Mouse (Mus musculus) heart, embryonic 15.5 days (tissue): ENCODE data around the gene Clip1. TPM values are rescaled to one million over a fixed set of nuclear protein-coding genes. Genes with fewer than 3 reads are reported as not detected.
A peak's percentile ranks its signal among the peaks of the same experiment; 100 is the strongest.

Experiments used
- ATAC-seq: fragments of 200-750 bp; cut with Nextera tagmentation; replicated peaks from 2 replicates; pipeline ENCODE4 v1.8.0; 2017; ENCODE audit warnings: low read depth, moderate TSS enrichment; ENCODE audit not compliant: insufficient number of reproducible peaks, insufficient read depth, low FRiP score
- H3K27ac ChIP-seq: fragments of 300-500 bp; sonication (generic); 2 replicates; pipeline ENCODE4 v1.5.1; 2015; ENCODE audit warnings: mild to moderate bottlenecking, inconsistent platforms
- H3K27me3 ChIP-seq: fragments of 300-500 bp; sonication (generic); 2 replicates; pipeline ENCODE4 v1.6.1; 2015; ENCODE audit warnings: inconsistent platforms
- H3K36me3 ChIP-seq: fragments of 300-500 bp; sonication (generic); 2 replicates; pipeline ENCODE4 v1.6.1; 2015; ENCODE audit warnings: mild to moderate bottlenecking, inconsistent platforms
- H3K4me1 ChIP-seq: fragments of 300-500 bp; sonication (generic); replicated peaks from 2 replicates; pipeline ENCODE4 v1.6.1; 2015; ENCODE audit warnings: inconsistent platforms
- H3K4me2 ChIP-seq: fragments of 300-500 bp; sonication (generic); 2 replicates; pipeline ENCODE4 v1.6.1; 2015; ENCODE audit warnings: inconsistent platforms, mild to moderate bottlenecking, moderate library complexity
- H3K4me3 ChIP-seq: fragments of 300-500 bp; sonication (generic); 2 replicates; pipeline ENCODE4 v1.5.1; 2015; ENCODE audit warnings: mild to moderate bottlenecking, inconsistent platforms
- H3K9ac ChIP-seq: fragments of 300-500 bp; sonication (generic); 2 replicates; pipeline ENCODE4 v1.6.1; 2015; ENCODE audit warnings: mild to moderate bottlenecking, inconsistent platforms
- H3K9me3 ChIP-seq: fragments of 300-500 bp; sonication (generic); replicated peaks from 2 replicates; pipeline ENCODE4 v1.6.1; 2016; ENCODE audit warnings: inconsistent platforms
- WGBS: fragments of 180-500 bp; shearing (Covaris S2); methylation state at CpG from one replicate; pipeline ENCODE4 v1.1.7; 2015; ENCODE audit warnings: mixed read lengths; 5-methylcytosine and 5-hydroxymethylcytosine counted together
- polyA plus RNA-seq: library from polyadenylated mRNA; unstranded; fragments of >200 nt; fragmentation: Nextera tagmentation; extraction: Ambion mirVana; gene quantifications from 2 replicates; pipeline ENCODE4 v1.2.1, GENCODE M21; 2015

Clip1 gene
- polyA plus RNA-seq, 1 experiment from 2014 or later: 51.9 TPM

DNA sequence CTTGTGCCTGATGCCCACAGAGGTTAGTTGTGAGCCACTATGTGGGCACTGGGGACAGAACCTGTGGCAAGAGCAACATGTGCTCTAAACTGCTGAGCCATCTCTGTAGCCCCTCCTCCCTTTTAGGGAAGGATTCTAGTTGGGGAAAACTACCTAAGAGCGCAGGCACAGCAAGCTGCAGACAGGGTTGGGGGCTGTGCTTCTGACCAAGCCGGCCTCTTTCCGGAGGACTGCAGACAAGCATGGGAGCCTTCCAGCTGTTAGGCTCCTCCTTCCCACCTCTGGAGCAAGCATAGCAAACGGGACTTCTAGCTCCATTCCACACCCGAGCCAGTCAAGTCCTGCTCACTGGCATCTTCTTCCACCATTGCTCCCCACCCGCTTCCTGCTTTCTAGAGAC, 85.1 kb downstream of the Clip1 start:
- H3K9me3 ChIP-seq: no peaks in the 10 kb centered on the region
- ATAC-seq: no peak
- H3K4me1 ChIP-seq: peaks cover 14% of the 10 kb centered on the region
- H3K27me3 ChIP-seq: no peaks in the 10 kb centered on the region
- H3K36me3 ChIP-seq: peaks cover 27% of the 10 kb centered on the region
- H3K9ac ChIP-seq: 0 out of 2 replicates have a peak overlapping the region, but pooled peaks have one; percentile 1
- 44% methylated on average over 6 of the region's 6 CpGs for WGBS
- H3K4me2 ChIP-seq: no peak overlapping the region
- H3K4me3 ChIP-seq: no peak overlapping the region
- H3K27ac ChIP-seq: no peak overlapping the region

DNA sequence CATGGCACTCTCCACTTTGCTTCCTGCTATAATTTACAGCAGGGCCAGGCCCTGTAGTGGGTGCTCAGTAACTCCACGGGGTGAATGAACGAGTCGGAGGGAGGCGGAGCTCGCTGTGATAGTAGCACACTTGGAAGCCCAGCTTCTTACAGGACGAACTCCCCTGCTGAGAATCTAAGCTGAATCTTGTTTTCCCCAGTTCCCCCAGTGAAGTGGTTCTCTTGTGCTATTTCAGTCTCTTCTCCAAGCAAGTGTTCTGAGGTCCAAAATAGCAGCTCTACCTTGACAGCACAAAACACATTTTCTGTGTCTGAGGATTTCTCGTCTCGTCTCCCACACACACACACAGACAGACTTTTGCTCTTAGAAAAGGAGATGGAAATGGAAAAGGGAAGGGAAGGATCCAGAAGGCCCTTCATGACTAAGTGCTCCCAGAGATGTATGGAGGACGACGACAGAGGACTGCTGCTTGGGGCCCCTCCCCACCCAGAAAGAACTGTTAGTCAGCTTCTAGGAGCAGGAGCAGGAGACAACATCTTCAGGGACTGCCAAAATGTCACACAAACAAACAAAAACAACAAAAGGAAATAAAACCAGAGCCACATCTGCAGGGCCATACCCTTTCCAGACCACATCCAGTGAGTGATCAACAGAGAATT, 90.7 kb downstream of the Clip1 start:
- no peak overlapping the region for H3K4me3 ChIP-seq
- H3K36me3 ChIP-seq: peaks cover 31% of the 10 kb centered on the region
- H3K27me3 ChIP-seq: no peaks in the 10 kb centered on the region
- no peak overlapping the region for H3K4me2 ChIP-seq
- H3K27ac ChIP-seq: peak overlapping the region; percentile 32
- WGBS: 53% methylated on average over 10 of the region's 10 CpGs
- no peak for ATAC-seq
- peaks cover 17% of the 10 kb centered on the region for H3K4me1 ChIP-seq
- no peak overlapping the region for H3K9ac ChIP-seq
- no peaks in the 10 kb centered on the region for H3K9me3 ChIP-seq

DNA sequence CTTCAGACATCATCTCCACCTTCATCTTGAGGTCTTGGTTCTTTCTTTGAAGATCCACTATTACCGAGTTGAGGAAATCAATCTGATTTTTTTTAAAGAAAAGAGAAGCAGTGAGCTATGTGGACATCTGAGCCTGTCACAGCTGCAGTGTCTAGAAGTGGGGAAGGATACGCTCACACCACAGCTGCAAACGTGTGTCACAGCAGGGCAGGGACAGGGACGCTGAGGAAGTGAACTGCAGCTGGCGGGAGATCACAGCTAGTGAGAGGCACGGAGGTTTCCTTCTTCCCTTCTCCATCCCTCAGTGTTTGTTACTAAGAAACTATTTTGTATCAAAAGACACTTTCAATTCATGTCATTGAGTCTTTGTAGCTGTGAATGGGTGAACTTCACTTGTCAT, 104.4 kb downstream of the Clip1 start:
- Histone ChIP-seq H3K4me2 (no peak overlapping the region), H3K36me3 (peaks cover 48% of the 10 kb centered on the region), H3K4me1 (no peaks in the 10 kb centered on the region), H3K4me3 (no peak overlapping the region), H3K27ac (no peak overlapping the region), H3K27me3 (no peaks in the 10 kb centered on the region), H3K9me3 (no peaks in the 10 kb centered on the region), H3K9ac (no peak overlapping the region)
- WGBS: 78% methylated on average over 6 of the region's 6 CpGs
- ATAC-seq: no peak

DNA sequence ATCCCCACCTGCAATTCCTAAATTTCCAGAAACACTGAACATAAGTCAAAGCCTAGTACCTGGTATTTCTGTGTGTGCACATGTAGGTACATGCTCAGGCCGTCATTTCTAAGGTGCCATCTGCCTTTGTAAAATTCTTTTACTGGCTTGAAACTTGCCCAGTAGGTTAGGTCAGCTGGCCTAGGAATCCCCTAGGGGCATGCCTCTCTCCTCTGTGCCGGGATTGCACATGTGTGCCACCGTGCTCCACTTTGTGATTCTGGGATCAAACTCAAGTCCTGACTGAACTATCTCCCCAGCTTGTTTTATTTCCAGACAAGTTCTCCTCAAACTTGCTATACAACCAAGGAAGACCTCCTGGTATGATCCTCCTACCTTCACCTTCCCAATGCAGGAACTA, 107.7 kb downstream of the Clip1 start:
- H3K9me3 ChIP-seq: no peaks in the 10 kb centered on the region
- H3K36me3 ChIP-seq: peaks cover 29% of the 10 kb centered on the region
- H3K27ac ChIP-seq: no peak overlapping the region
- H3K4me3 ChIP-seq: no peak overlapping the region
- no peak overlapping the region for H3K9ac ChIP-seq
- H3K4me2 ChIP-seq: no peak overlapping the region
- peaks cover 8% of the 10 kb centered on the region for H3K4me1 ChIP-seq
- no peak for ATAC-seq
- WGBS: 84% methylated on average over 3 of the region's 3 CpGs
- H3K27me3 ChIP-seq: no peaks in the 10 kb centered on the region

DNA sequence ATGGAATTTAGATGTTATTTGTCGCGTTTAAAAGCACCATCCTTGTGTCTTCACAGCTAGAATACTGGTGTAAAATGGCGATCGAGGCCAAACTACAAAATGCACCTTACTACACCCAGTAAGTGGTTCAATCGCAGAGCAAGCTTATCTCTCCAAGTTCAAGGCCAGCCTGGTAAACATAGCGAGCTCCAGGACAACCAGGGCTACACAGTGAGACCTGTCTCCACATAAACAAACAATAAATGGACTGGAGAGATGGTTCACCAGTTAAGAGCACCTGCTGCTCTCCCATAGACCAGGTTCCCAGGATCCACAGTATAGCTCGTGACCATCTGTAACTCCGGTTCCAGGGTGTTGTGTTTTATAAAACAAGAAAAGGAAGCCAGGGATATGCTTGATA, 111.1 kb downstream of the Clip1 start:
- Histone ChIP-seq H3K4me3 (peak overlapping the region; percentile 85), H3K4me2 (peak overlapping the region; percentile 88), H3K36me3 (peaks cover 22% of the 10 kb centered on the region), H3K27ac (no peak overlapping the region), H3K9ac (no peak overlapping the region), H3K9me3 (no peaks in the 10 kb centered on the region), H3K27me3 (no peaks in the 10 kb centered on the region), H3K4me1 (peaks cover 13% of the 10 kb centered on the region)
- no peak for ATAC-seq
- WGBS: 57% methylated on average over 8 of the region's 8 CpGs

DNA sequence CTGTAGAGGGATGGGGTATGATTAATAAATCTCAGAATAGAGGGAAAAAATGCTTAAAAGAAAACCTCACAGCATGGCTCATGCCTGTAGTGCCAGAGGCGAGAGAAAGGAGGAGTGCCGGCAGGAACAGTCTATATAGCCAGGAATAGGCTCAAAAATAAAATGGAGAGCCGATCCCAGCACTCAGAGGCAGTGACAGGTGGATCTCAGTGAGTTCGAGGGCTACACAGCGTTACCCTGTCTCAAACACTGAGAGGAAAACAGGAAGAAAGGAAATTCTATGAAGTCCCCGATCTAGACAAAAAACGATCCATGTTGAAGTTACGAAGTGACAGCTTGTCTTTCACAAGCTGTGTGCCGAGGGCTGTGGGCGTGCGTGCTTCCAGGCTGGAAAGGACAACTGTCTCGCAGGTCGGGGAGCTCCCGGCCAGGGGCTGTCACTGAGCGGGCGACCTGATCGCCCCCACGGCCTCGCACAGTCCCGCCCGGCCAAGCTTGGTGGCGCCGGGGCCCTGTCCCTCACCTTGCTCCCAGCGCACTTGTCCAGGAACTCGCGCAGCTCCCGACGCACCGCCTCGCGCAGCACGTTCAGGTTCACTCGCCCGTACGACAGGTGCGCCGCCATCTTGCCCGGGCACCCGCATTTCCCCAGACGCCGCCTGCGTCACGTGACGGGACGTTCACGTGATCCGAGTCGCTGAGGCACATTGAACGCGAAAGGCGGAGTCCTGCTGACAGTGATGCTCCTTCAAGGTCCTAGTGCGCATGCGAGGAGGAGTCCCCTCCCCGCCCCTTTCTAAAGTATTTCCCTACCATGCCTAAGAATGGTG, 111.8 kb downstream of the Clip1 start, which contains the start of gene Vps33a:
Vps33a (minus strand) TSS at position 682 of the 830 bp plus-strand sequence.
- H3K27me3 ChIP-seq: no peaks in the 10 kb centered on the region
- H3K4me1 ChIP-seq: peaks cover 13% of the 10 kb centered on the region
- under 1% methylated on average over 54 of the region's 54 CpGs for WGBS
- peak within 1 kb of the TSS; percentile 72 for H3K27ac ChIP-seq
- H3K4me3 ChIP-seq: peak within 1 kb of the TSS; percentile 85
- H3K4me2 ChIP-seq: peak within 1 kb of the TSS; percentile 88
- peaks cover 19% of the 10 kb centered on the region for H3K36me3 ChIP-seq
- H3K9ac ChIP-seq: peak within 1 kb of the TSS; percentile 83
- peak; percentile 94 for ATAC-seq
- no peaks in the 10 kb centered on the region for H3K9me3 ChIP-seq

DNA sequence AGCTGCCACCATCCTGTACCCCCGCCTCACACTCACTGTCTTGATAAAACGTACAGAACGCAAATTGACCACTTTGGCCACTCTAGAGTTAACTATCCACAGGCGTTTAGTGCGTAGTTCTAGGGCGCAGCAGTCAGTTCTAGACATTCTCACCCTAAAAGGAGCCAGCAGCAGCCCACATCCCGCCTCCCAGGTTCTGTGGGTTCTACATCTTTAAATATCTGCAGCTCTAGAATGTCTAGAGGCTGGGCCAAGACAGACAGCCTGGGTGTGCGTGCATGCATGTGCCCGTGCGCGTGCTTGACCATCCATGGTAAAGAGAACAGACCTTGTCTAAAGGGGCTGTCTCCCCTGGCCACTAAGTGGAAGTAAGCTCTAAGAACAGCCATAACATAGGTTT, 123.3 kb downstream of the Clip1 start:
- no peak overlapping the region for H3K9ac ChIP-seq
- peaks cover 2% of the 10 kb centered on the region; the same call in 1 of the 2 replicates for H3K4me1 ChIP-seq
- H3K36me3 ChIP-seq: peaks cover 76% of the 10 kb centered on the region
- WGBS: 89% methylated on average over 11 of the region's 11 CpGs
- H3K9me3 ChIP-seq: no peaks in the 10 kb centered on the region
- no peaks in the 10 kb centered on the region for H3K27me3 ChIP-seq
- no peak overlapping the region for H3K4me2 ChIP-seq
- no peak overlapping the region for H3K4me3 ChIP-seq
- no peak for ATAC-seq
- H3K27ac ChIP-seq: no peak overlapping the region

DNA sequence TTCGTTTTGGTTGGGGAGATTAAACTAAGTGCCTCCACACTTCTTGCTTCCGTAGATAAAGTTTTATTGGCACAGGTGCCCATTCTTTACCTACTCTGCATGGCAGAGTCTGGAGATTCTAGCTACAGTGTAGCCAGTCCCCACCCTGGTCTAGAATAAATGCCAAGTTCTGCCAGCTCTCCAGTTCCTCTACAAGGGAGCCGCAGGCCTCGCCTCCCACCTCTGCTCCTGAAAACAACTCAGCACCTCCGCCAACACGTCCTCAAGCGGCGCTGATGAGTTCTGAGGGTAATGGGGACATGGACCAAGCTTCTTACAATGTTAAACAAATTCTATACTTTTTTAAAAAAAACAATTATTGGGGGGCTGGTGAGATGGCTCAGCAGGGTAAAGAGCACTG, 124.8 kb downstream of the Clip1 start:
- H3K9me3 ChIP-seq: no peaks in the 10 kb centered on the region
- no peak for ATAC-seq
- H3K36me3 ChIP-seq: peaks cover 68% of the 10 kb centered on the region
- no peak overlapping the region for H3K4me3 ChIP-seq
- H3K27ac ChIP-seq: no peak overlapping the region
- WGBS: 91% methylated on average over 8 of the region's 8 CpGs
- peaks cover 2% of the 10 kb centered on the region; the same call in 1 of the 2 replicates for H3K4me1 ChIP-seq
- no peak overlapping the region for H3K9ac ChIP-seq
- H3K27me3 ChIP-seq: no peaks in the 10 kb centered on the region
- H3K4me2 ChIP-seq: no peak overlapping the region

DNA sequence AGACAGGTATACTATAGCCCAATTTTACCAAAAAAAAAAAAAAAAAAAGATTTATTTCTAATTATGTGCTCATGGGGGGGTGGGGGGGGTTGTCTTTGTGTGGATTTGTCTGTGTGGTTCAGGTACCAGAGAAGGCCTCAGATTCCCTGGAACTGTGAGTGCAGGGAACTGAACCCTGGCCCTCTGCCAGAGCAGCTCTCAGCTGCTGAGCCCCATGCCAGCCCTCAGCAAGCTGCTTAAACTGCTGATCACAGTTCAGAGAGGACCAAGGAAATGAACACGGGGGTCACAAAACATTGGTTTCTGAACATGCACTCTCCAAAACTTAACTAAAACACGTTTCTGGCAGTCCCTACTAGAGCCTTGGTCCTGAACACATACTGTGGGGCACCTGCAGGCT, 128.0 kb downstream of the Clip1 start:
- Histone ChIP-seq H3K36me3 (peaks cover 39% of the 10 kb centered on the region), H3K27me3 (no peaks in the 10 kb centered on the region), H3K4me1 (peaks cover 2% of the 10 kb centered on the region; the same call in 1 of the 2 replicates), H3K27ac (no peak overlapping the region), H3K4me3 (no peak overlapping the region), H3K4me2 (no peak overlapping the region), H3K9ac (no peak overlapping the region), H3K9me3 (no peaks in the 10 kb centered on the region)
- WGBS: 62% methylated on average over 2 of the region's 2 CpGs
- ATAC-seq: no peak

DNA sequence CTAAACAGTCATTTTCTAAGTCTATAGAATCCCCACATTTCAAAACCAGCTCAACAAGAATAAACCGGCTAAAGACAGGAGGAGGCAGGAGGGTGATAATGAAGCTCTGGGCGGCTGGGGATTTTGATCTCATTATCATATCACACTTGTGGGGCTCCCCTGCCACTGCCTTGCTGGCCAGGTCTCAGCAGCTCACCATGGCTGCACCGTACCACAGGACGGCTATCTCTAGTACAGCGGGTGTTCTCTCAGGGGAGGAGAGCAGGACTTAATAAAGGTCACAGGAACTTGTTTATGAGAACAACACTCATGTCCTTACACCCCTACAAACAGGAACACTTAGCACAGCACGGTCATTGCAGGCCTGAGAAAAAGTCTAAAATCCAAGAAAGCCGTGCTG, 128.7 kb downstream of the Clip1 start:
- Histone ChIP-seq H3K4me2 (no peak overlapping the region), H3K27me3 (no peaks in the 10 kb centered on the region), H3K9me3 (no peaks in the 10 kb centered on the region), H3K4me3 (no peak overlapping the region), H3K4me1 (peaks cover 2% of the 10 kb centered on the region; the same call in 1 of the 2 replicates), H3K36me3 (peaks cover 35% of the 10 kb centered on the region), H3K9ac (no peak overlapping the region), H3K27ac (no peak overlapping the region)
- WGBS: 80% methylated on average over 7 of the region's 7 CpGs
- no peak for ATAC-seq

DNA sequence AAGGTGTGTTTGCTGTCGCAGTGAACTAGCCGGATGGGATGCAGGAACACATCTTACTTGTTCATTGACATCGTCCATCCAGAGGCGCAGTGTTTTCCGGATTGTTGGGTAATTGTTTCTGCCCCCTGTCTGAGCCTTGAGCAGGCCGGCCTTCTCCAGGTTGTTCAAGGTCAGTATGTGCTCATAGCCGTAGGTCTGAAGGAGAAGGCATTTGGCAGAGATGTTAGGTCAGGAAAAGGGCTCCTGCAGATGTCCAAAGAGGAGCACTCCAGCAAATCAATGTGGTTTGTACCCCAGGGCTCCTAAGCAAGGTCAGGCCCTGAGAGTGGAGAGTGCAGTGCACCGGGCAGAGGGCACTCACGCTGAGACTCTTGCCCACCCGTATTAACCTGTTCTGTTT, 150.6 kb downstream of the Clip1 start:
- 87% methylated on average over 10 of the region's 10 CpGs for WGBS

More for the DNA sequence above, 150.6 kb downstream of the Clip1 start:
- peaks cover 79% of the 10 kb centered on the region for H3K36me3 ChIP-seq
- H3K4me1 ChIP-seq: no peaks in the 10 kb centered on the region
- no peak overlapping the region for H3K9ac ChIP-seq
- H3K9me3 ChIP-seq: no peaks in the 10 kb centered on the region
- no peaks in the 10 kb centered on the region for H3K27me3 ChIP-seq
- no peak overlapping the region for H3K4me2 ChIP-seq
- no peak overlapping the region for H3K4me3 ChIP-seq
- no peak for ATAC-seq
- H3K27ac ChIP-seq: no peak overlapping the region
